Mouse (Mus musculus): Measurements from ENCODE around the gene Kat7. TPM values are rescaled to one million over a fixed set of nuclear protein-coding genes. Genes with fewer than 3 reads are reported as not detected.

Gene Kat7
- polyA plus RNA-seq, 1 experiment, result 44.3 TPM

DNA sequence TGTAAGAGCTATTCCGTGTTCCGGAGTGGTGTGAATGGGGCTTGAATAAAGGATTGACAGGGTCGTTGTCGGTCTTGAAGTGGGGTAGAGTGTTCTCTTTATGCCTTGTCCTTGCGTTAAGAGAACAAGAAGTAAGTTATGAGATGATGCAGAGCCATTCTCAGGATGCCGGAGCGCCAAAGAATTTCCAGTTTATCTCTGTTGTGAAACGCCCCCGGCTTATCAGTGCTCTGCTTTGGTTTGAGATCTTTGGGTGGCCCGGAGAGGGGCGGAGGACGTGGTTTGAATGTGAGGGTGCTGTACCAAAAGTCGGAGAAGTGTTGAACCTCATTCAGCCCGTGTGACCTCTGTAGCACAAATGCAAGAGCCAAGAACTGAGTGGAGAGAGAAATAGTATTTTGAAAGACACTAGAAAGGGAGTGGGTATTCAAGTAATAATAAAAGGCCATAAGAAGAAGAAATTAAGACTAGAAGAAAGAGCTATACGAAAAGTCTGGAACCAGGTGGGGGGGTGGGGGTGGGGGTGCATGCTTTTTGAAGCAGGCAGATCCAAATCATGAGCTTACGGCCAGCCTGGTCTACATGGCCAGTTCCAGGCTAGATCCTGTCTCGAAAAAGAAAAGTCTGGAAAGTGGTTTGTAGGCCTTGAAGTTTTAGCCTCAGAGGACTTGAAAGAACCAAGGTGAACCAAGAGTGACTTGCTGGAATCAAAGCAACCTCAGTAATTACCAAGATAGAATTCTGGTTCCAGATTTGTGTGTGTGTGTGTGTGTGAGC lies 790 bp upstream of the Kat7 start:
- no peaks in the 10 kb centered on the region for H3K27me3 ChIP-seq (ENCODE audit: control insufficient read depth, insufficient read depth, insufficient read length)
- H3K79me3 ChIP-seq (ENCODE audit: low read depth), result peaks cover 34% of the 10 kb centered on the region
- peak overlapping the region; percentile 50 for H3K4me3 ChIP-seq (ENCODE audit: insufficient read depth, poor library complexity, severe bottlenecking)
- H3K36me3 ChIP-seq (ENCODE audit: control insufficient read depth, insufficient read depth), result peaks cover 13% of the 10 kb centered on the region
- no peak for TF ChIP-seq CTCF (IDR thresholded peaks at IDR 0.05; ENCODE audit: control insufficient read depth, insufficient read depth, insufficient read length)
- TF ChIP-seq USF1 (IDR thresholded peaks at IDR 0.05; ENCODE audit: low read depth), result no peak
- no peak for TF ChIP-seq MAX (IDR thresholded peaks at IDR 0.05)
- TF ChIP-seq MYOD1 (IDR thresholded peaks at IDR 0.05; ENCODE audit: control insufficient read depth, insufficient read length, low read depth), result no peak
- TF ChIP-seq CEBPB (IDR thresholded peaks at IDR 0.05; ENCODE audit: low read depth), result no peak
- no peak for TF ChIP-seq MYOG (IDR thresholded peaks at IDR 0.05; ENCODE audit: control insufficient read depth, extremely low read depth, insufficient read length)
- TF ChIP-seq FOSL1 (IDR thresholded peaks at IDR 0.05; ENCODE audit: insufficient read depth, low read length, poor library complexity, severe bottlenecking), result no peak
- H3ac ChIP-seq (ENCODE audit: control insufficient read depth, insufficient read length, low read depth), result peak overlapping the region; percentile 72
- peaks cover 50% of the 10 kb centered on the region for H3K79me2 ChIP-seq (ENCODE audit: control insufficient read depth, insufficient read depth)

DNA sequence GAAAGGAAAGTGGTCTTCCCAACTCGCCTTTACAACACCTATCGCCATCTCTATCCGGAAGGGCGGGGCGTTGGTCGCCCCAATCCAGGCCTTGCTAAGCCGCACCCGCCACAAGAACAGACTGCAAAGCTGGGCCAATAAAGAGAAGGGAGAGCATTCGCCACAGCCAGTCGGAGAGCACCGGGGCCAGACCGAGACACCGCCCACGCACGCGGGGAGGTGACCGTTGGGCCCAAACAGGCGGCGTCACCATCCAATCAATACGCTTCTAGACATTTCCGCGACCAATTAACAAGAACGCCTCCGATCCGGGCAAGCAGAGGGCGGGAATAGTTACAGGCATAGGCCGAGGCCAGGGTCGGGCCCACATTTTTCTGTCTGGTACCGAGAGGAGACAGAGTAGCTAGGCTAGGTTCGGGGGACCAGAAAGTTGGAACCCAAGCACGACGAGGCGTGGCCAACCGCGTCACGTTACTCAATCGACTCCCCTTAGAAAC lies 488 bp downstream of the Kat7 start:
- peaks cover 24% of the 10 kb centered on the region for H3K36me3 ChIP-seq (ENCODE audit: control insufficient read depth, insufficient read depth)
- H3K79me3 ChIP-seq (ENCODE audit: low read depth), result peaks cover 45% of the 10 kb centered on the region
- no peak for TF ChIP-seq FOSL1 (IDR thresholded peaks at IDR 0.05; ENCODE audit: insufficient read depth, low read length, poor library complexity, severe bottlenecking)
- TF ChIP-seq MYOG (IDR thresholded peaks at IDR 0.05; ENCODE audit: control insufficient read depth, extremely low read depth, insufficient read length), result no peak
- TF ChIP-seq MYOD1 (IDR thresholded peaks at IDR 0.05; ENCODE audit: control insufficient read depth, insufficient read length, low read depth), result no peak
- peak; percentile 75 for TF ChIP-seq MAX (IDR thresholded peaks at IDR 0.05)
- peak overlapping the region; percentile 99 for H3K4me3 ChIP-seq (ENCODE audit: insufficient read depth, poor library complexity, severe bottlenecking)
- H3ac ChIP-seq (ENCODE audit: control insufficient read depth, insufficient read length, low read depth), result peak overlapping the region; percentile 88
- no peaks in the 10 kb centered on the region for H3K27me3 ChIP-seq (ENCODE audit: control insufficient read depth, insufficient read depth, insufficient read length)
- peaks cover 62% of the 10 kb centered on the region for H3K79me2 ChIP-seq (ENCODE audit: control insufficient read depth, insufficient read depth)

DNA sequence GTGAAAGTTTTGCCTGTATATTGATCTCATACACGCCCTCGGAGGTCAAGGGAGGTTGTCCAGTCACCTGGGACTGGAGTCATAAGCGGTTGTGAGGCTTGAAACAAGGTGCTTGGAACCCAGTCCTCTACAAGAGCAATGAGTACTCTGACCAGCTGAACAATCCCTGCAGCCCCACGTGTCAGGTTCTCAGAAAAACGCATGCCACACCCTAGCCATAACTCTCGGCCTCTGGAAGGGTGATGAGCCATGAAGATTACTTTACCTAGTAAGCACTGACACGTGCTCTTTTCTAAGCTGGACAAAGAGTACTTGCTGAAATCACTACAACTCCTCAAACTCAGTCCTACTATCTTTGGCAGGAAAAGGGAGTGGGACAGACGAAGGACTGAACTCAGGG lies 2.5 kb downstream of the Kat7 start:
- peaks cover 81% of the 10 kb centered on the region for H3K79me2 ChIP-seq (ENCODE audit: control insufficient read depth, insufficient read depth)
- H3K79me3 ChIP-seq (ENCODE audit: low read depth), result peaks cover 59% of the 10 kb centered on the region
- no peak overlapping the region for H3K4me3 ChIP-seq (ENCODE audit: insufficient read depth, poor library complexity, severe bottlenecking)
- peaks cover 38% of the 10 kb centered on the region for H3K36me3 ChIP-seq (ENCODE audit: control insufficient read depth, insufficient read depth)
- H3K27me3 ChIP-seq (ENCODE audit: control insufficient read depth, insufficient read depth, insufficient read length), result no peaks in the 10 kb centered on the region
- H3ac ChIP-seq (ENCODE audit: control insufficient read depth, insufficient read length, low read depth), result no peak overlapping the region
- no peak for TF ChIP-seq MYOG (IDR thresholded peaks at IDR 0.05; ENCODE audit: control insufficient read depth, extremely low read depth, insufficient read length)

DNA sequence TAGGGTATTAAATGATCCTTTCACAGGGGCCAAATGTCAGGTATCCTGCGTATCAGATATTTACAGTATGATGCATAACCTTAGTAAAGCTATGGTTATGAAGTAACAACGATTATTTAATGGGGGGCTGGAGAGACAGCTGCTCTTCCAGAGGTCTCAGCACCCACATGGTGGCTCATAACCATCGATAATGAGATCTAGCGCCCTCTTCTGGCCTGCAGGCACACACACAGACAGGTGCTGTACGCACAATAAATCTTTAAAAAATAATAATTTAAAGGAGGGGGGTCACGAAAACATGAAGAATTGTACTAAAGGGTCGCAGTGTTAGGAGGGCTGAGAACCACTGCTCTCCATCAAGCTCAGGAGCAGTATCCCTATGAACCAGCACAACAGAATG lies 4.4 kb downstream of the Kat7 start:
- no peak overlapping the region for H3ac ChIP-seq (ENCODE audit: control insufficient read depth, insufficient read length, low read depth)
- peaks cover 68% of the 10 kb centered on the region for H3K79me3 ChIP-seq (ENCODE audit: low read depth)
- TF ChIP-seq MYOD1 (IDR thresholded peaks at IDR 0.05; ENCODE audit: control insufficient read depth, insufficient read length, low read depth), result no peak
- H3K27me3 ChIP-seq (ENCODE audit: control insufficient read depth, insufficient read depth, insufficient read length), result no peaks in the 10 kb centered on the region
- peaks cover 87% of the 10 kb centered on the region for H3K79me2 ChIP-seq (ENCODE audit: control insufficient read depth, insufficient read depth)
- H3K36me3 ChIP-seq (ENCODE audit: control insufficient read depth, insufficient read depth), result peaks cover 56% of the 10 kb centered on the region
- no peak overlapping the region for H3K4me3 ChIP-seq (ENCODE audit: insufficient read depth, poor library complexity, severe bottlenecking)

DNA sequence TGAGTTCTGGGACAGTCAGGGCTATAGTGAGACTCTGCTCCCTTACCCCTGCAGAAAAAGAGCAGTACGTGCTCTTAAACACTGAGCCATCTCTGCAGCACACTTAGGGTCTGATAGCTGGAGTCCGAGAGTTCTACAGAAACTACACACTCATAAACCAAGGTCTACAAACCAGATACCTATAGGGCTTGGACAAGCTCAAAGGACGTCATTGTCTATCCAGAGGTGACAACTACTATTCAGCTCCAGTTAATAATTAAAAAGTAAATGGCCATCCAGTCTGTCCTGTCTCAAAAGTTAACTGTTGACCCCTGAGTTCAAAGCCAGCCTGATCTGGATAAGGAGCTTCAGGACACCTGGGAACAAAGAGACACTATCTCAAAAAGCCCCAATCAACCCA lies 8.3 kb downstream of the Kat7 start:
- peaks cover 97% of the 10 kb centered on the region for H3K79me2 ChIP-seq (ENCODE audit: control insufficient read depth, insufficient read depth)
- H3K79me3 ChIP-seq (ENCODE audit: low read depth), result peaks cover 49% of the 10 kb centered on the region
- H3K27me3 ChIP-seq (ENCODE audit: control insufficient read depth, insufficient read depth, insufficient read length), result no peaks in the 10 kb centered on the region
- no peak for TF ChIP-seq MYOD1 (IDR thresholded peaks at IDR 0.05; ENCODE audit: control insufficient read depth, insufficient read length, low read depth)
- TF ChIP-seq FOSL1 (IDR thresholded peaks at IDR 0.05; ENCODE audit: insufficient read depth, low read length, poor library complexity, severe bottlenecking), result no peak
- no peak for TF ChIP-seq CEBPB (IDR thresholded peaks at IDR 0.05; ENCODE audit: low read depth)
- no peak for TF ChIP-seq CTCF (IDR thresholded peaks at IDR 0.05; ENCODE audit: control insufficient read depth, insufficient read depth, insufficient read length)
- H3ac ChIP-seq (ENCODE audit: control insufficient read depth, insufficient read length, low read depth), result no peak overlapping the region
- peaks cover 85% of the 10 kb centered on the region for H3K36me3 ChIP-seq (ENCODE audit: control insufficient read depth, insufficient read depth)
- no peak overlapping the region for H3K4me3 ChIP-seq (ENCODE audit: insufficient read depth, poor library complexity, severe bottlenecking)

DNA sequence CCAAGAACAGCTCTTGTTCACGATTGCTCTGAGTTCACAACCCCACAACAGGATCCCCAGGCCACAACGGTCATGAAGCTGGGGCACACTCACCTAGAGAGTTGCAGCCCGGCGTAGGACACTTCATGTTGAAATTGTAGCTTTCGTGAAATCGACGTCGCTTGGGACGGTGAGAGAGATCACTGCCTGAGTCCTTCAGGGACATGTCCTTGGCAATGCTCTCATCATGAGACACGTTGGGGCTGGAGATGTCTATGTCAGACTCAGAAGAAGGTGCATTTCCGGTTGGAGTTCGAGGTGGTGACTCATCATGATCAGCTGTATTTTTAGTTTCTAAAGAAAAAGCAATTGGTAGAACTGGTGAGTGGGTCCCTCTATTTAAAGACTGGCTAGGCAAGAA lies 10.2 kb downstream of the Kat7 start:
- Histone ChIP-seq H3K4me3 (ENCODE audit: insufficient read depth, poor library complexity, severe bottlenecking) (no peak overlapping the region), H3K79me2 (ENCODE audit: control insufficient read depth, insufficient read depth) (peaks cover 87% of the 10 kb centered on the region), H3K79me3 (ENCODE audit: low read depth) (peaks cover 33% of the 10 kb centered on the region), H3K36me3 (ENCODE audit: control insufficient read depth, insufficient read depth) (peaks cover 79% of the 10 kb centered on the region), H3K27me3 (ENCODE audit: control insufficient read depth, insufficient read depth, insufficient read length) (no peaks in the 10 kb centered on the region), H3ac (ENCODE audit: control insufficient read depth, insufficient read length, low read depth) (no peak overlapping the region)
- TF ChIP-seq MAX (IDR thresholded peaks at IDR 0.05), result no peak
- TF ChIP-seq CEBPB (IDR thresholded peaks at IDR 0.05; ENCODE audit: low read depth), result no peak
- TF ChIP-seq FOSL1 (IDR thresholded peaks at IDR 0.05; ENCODE audit: insufficient read depth, low read length, poor library complexity, severe bottlenecking), result no peak

Measured in C2C12 (cell line).